Mouse (Mus musculus) small intestine, adult 2 months (tissue): Measurements from ENCODE around the gene Shcbp1l.

Source experiments
- CTCF ChIP-seq: fragments of 200-500 bp; IDR thresholded peaks from 2 replicates; pipeline ENCODE4 v1.5.1; 2012; ENCODE audit warnings: low read depth, mild to moderate bottlenecking, control low read depth, inconsistent platforms, low read length, moderate library complexity, mixed read lengths; ENCODE audit not compliant: insufficient replicate concordance, insufficient read length; ENCODE audit errors: extremely low read depth
- POLR2A ChIP-seq: fragments of 200-500 bp; IDR thresholded peaks from 2 replicates; pipeline ENCODE4 v1.6.1; 2012; ENCODE audit warnings: low read depth, mild to moderate bottlenecking, control low read depth, inconsistent platforms, low read length, moderate library complexity

DNA sequence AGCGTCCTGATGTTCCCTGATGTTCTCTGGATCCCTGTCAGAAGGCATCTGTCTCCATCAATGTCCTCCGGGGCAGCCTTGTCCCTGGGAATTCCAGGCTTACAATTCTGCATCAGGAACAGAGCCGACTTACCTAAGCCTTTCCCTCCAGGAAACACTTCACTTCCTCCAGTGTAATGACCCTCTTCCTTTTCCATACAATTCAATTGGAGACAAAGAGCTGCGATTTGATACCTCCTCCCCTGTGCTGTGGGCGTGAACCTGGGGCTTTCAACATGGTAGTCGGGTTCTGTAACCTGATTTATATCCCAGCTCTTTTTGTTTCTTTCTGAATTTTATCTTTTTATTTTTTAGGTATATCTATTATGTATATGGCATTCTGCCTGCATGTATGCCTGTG lies 39.9 kb upstream of the Shcbp1l start:
- no peak for TF ChIP-seq CTCF
- TF ChIP-seq POLR2A, result no peak
